Mouse (Mus musculus): ENCODE measurements around the gene Rasl12. TPM values are rescaled to one million over a fixed set of nuclear protein-coding genes. Genes with fewer than 3 reads are reported as not detected.

The Rasl12 gene
- polyA plus RNA-seq, 1 experiment, result 6.6 TPM

DNA sequence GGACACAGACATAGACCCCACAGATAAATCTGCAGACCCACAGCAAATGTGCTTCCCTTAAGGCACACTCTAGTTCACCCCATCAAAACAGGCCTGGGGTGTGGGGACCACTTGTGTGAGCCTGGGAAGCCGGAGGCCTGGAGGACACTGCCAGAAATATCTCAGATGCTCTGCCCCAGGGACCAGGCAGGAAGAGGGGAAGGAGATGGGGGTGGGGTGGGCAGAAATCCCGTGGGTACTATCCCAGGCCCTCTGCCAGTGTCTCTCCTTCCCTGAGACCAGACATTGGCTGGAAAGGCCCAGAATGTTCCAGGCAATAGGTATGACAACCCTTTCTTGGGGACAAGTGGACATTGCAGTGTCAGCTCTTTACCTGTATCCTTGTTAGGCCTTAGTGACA lies 4.7 kb upstream of the Rasl12 start:
- H3K4me1 ChIP-seq (ENCODE audit: control insufficient read depth, insufficient read depth, low read length), result peaks cover 9% of the 10 kb centered on the region
- no peak for TF ChIP-seq POLR2A (IDR thresholded peaks at IDR 0.05; ENCODE audit: control insufficient read depth, low read depth, low read length)
- no peak for TF ChIP-seq CTCF (IDR thresholded peaks at IDR 0.05; ENCODE audit: control insufficient read depth, insufficient read depth, insufficient replicate concordance, low read depth, low read length)
- no peaks in the 10 kb centered on the region for H3K27me3 ChIP-seq (ENCODE audit: control insufficient read depth, insufficient read depth, low read length)
- no peak overlapping the region for H3K27ac ChIP-seq (ENCODE audit: control insufficient read depth, insufficient read depth, low read depth, low read length)
- H3K36me3 ChIP-seq (ENCODE audit: control insufficient read depth, insufficient read depth, low read length), result no peaks in the 10 kb centered on the region
- no peak overlapping the region for H3K4me3 ChIP-seq (ENCODE audit: control insufficient read depth, low read depth, low read length)

DNA sequence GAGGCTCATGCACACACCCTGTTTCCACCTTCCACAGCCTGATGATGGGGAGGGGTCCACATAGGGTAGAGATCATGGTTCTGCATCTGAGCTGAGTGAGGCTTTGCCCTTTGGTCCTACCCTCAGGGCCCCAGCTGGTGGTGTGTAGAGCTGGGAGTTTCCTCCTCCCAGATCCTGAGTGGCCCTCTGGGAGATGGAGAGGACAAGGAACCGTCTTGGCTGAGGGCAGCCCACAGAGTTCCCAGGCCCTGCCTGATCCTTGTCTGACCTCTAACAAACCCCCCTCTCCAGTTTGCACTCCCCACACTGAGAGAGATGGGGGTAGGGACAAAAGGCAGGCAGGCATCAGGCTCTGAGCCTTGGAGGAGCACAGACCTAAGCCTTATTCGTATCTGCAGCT lies 3.9 kb upstream of the Rasl12 start:
- H3K4me1 ChIP-seq (ENCODE audit: control insufficient read depth, insufficient read depth, low read length), result peaks cover 9% of the 10 kb centered on the region
- no peak overlapping the region for H3K27ac ChIP-seq (ENCODE audit: control insufficient read depth, insufficient read depth, low read depth, low read length)
- H3K27me3 ChIP-seq (ENCODE audit: control insufficient read depth, insufficient read depth, low read length), result no peaks in the 10 kb centered on the region
- TF ChIP-seq CTCF (IDR thresholded peaks at IDR 0.05; ENCODE audit: control insufficient read depth, insufficient read depth, insufficient replicate concordance, low read depth, low read length) (no peak), POLR2A (IDR thresholded peaks at IDR 0.05; ENCODE audit: control insufficient read depth, low read depth, low read length) (no peak)
- no peak overlapping the region for H3K4me3 ChIP-seq (ENCODE audit: control insufficient read depth, low read depth, low read length)
- H3K36me3 ChIP-seq (ENCODE audit: control insufficient read depth, insufficient read depth, low read length), result no peaks in the 10 kb centered on the region

GRCm38 (mm10) chr9:65399934-65400333 lies 1.6 kb downstream of the Rasl12 start:
- H3K27ac ChIP-seq (ENCODE audit: control insufficient read depth, insufficient read depth, low read depth, low read length), result no peak overlapping the region
- H3K4me3 ChIP-seq (ENCODE audit: control insufficient read depth, low read depth, low read length), result no peak overlapping the region
- no peaks in the 10 kb centered on the region for H3K36me3 ChIP-seq (ENCODE audit: control insufficient read depth, insufficient read depth, low read length)
- TF ChIP-seq CTCF (IDR thresholded peaks at IDR 0.05; ENCODE audit: control insufficient read depth, insufficient read depth, insufficient replicate concordance, low read depth, low read length) (no peak), POLR2A (IDR thresholded peaks at IDR 0.05; ENCODE audit: control insufficient read depth, low read depth, low read length) (no peak)
- no peaks in the 10 kb centered on the region for H3K27me3 ChIP-seq (ENCODE audit: control insufficient read depth, insufficient read depth, low read length)
- H3K4me1 ChIP-seq (ENCODE audit: control insufficient read depth, insufficient read depth, low read length), result peaks cover 5% of the 10 kb centered on the region

DNA sequence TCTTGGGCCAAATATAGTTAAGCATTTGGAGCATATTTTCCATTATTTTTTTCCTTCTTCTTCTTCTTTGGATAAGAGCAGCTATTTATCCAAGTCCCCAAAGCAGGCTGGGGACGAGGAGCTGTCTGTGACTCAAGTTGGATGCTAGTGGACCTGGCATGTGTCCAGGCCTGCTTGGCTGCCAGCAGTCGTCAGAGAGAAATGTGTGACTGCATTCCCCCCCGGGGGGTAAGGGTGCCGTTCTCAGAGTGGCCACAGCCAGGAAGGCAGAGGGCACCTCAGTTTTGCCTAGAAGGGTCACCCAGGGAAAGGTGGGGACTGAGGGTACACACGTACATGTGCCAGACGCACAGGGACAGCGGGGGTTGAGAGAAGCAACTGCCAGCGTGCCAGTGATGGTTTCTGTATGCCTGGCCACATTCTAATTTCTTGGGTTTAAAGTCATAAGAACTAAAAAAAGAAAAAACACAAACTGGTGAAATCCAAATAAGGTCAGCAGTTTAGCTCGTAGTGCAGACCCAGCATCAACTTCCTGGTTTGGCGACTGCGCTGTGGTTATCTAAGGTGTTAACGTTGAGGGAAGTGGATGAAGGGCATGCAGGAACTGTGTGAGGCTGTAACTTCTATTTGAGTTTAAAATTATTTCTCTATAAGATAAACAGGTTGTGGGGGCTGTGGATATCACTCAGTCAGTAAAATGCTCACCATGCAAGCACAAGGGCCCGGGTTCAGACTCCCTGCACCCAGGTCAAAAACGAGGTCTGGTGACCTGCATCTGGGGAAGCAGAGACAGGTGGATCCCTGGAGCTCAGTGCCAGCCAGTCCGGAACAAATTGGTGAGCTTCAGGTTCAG lies 6.3 kb downstream of the Rasl12 start:
- H3K27me3 ChIP-seq (ENCODE audit: control insufficient read depth, insufficient read depth, low read length), result no peaks in the 10 kb centered on the region
- TF ChIP-seq POLR2A (IDR thresholded peaks at IDR 0.05; ENCODE audit: control insufficient read depth, low read depth, low read length) (no peak), CTCF (IDR thresholded peaks at IDR 0.05; ENCODE audit: control insufficient read depth, insufficient read depth, insufficient replicate concordance, low read depth, low read length) (no peak)
- H3K4me1 ChIP-seq (ENCODE audit: control insufficient read depth, insufficient read depth, low read length), result peaks cover 4% of the 10 kb centered on the region
- H3K27ac ChIP-seq (ENCODE audit: control insufficient read depth, insufficient read depth, low read depth, low read length), result peak overlapping the region; percentile 52; the same call in 1 of the 2 replicates
- H3K36me3 ChIP-seq (ENCODE audit: control insufficient read depth, insufficient read depth, low read length), result no peaks in the 10 kb centered on the region
- H3K4me3 ChIP-seq (ENCODE audit: control insufficient read depth, low read depth, low read length), result no peak overlapping the region

GRCm38 (mm10) chr9:65405184-65405449 lies 6.8 kb downstream of the Rasl12 start:
- no peak overlapping the region for H3K27ac ChIP-seq (ENCODE audit: control insufficient read depth, insufficient read depth, low read depth, low read length)
- TF ChIP-seq CTCF (IDR thresholded peaks at IDR 0.05; ENCODE audit: control insufficient read depth, insufficient read depth, insufficient replicate concordance, low read depth, low read length), result no peak
- TF ChIP-seq POLR2A (IDR thresholded peaks at IDR 0.05; ENCODE audit: control insufficient read depth, low read depth, low read length), result no peak
- no peak overlapping the region for H3K4me3 ChIP-seq (ENCODE audit: control insufficient read depth, low read depth, low read length)
- peaks cover 4% of the 10 kb centered on the region for H3K4me1 ChIP-seq (ENCODE audit: control insufficient read depth, insufficient read depth, low read length)
- no peaks in the 10 kb centered on the region for H3K27me3 ChIP-seq (ENCODE audit: control insufficient read depth, insufficient read depth, low read length)
- H3K36me3 ChIP-seq (ENCODE audit: control insufficient read depth, insufficient read depth, low read length), result no peaks in the 10 kb centered on the region

DNA sequence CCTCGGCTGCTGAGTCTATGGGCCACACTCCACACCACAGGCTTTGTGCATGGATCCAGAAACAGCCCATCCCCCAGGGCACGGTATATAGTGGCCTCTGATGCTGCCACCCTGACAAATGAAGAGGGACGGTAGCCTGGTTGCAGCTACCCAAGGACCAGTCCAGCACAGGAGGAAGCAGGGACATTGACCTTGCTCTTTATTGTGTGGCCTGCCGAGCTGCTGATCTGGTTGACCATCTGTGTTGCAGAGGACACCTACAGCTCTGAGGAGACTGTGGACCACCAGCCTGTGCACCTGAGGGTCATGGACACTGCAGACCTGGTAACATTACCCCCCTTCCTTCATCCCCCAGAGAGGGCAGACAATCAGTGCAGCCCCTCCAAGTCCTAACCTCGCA lies 9.0 kb downstream of the Rasl12 start:
- H3K4me1 ChIP-seq (ENCODE audit: control insufficient read depth, insufficient read depth, low read length), result peaks cover 4% of the 10 kb centered on the region
- TF ChIP-seq POLR2A (IDR thresholded peaks at IDR 0.05; ENCODE audit: control insufficient read depth, low read depth, low read length) (no peak), CTCF (IDR thresholded peaks at IDR 0.05; ENCODE audit: control insufficient read depth, insufficient read depth, insufficient replicate concordance, low read depth, low read length) (no peak)
- H3K4me3 ChIP-seq (ENCODE audit: control insufficient read depth, low read depth, low read length), result no peak overlapping the region
- H3K36me3 ChIP-seq (ENCODE audit: control insufficient read depth, insufficient read depth, low read length), result no peaks in the 10 kb centered on the region
- H3K27ac ChIP-seq (ENCODE audit: control insufficient read depth, insufficient read depth, low read depth, low read length), result no peak overlapping the region
- no peaks in the 10 kb centered on the region for H3K27me3 ChIP-seq (ENCODE audit: control insufficient read depth, insufficient read depth, low read length)

GRCm38 (mm10) chr9:65407861-65408260 lies 9.6 kb downstream of the Rasl12 start:
- Histone ChIP-seq H3K27me3 (ENCODE audit: control insufficient read depth, insufficient read depth, low read length) (no peaks in the 10 kb centered on the region), H3K36me3 (ENCODE audit: control insufficient read depth, insufficient read depth, low read length) (no peaks in the 10 kb centered on the region), H3K4me3 (ENCODE audit: control insufficient read depth, low read depth, low read length) (no peak overlapping the region), H3K27ac (ENCODE audit: control insufficient read depth, insufficient read depth, low read depth, low read length) (peak overlapping the region; percentile 43; the same call in 1 of the 2 replicates), H3K4me1 (ENCODE audit: control insufficient read depth, insufficient read depth, low read length) (peaks cover 4% of the 10 kb centered on the region)
- TF ChIP-seq POLR2A (IDR thresholded peaks at IDR 0.05; ENCODE audit: control insufficient read depth, low read depth, low read length) (no peak), CTCF (IDR thresholded peaks at IDR 0.05; ENCODE audit: control insufficient read depth, insufficient read depth, insufficient replicate concordance, low read depth, low read length) (no peak)

Measured in testis, adult 2 months (tissue).